Mouse (Mus musculus) frontal cortex, adult (tissue): ENCODE results near the gene Mum1.
A peak's percentile ranks its signal among the peaks of the same experiment; 100 is the strongest.

Source experiments
- ATAC-seq: cut with Nextera tagmentation; 2 replicates; pipeline ENCODE4 v1.9.2; 2017; ENCODE audit warnings: mild to moderate bottlenecking, moderate library complexity, mixed read lengths; ENCODE audit not compliant: low TSS enrichment

Mum1 gene

GRCm38 (mm10) chr10:80250573-80250972 is 24.3 kb downstream of the Mum1 start:
- ATAC-seq: no peak

- ATAC-seq: no peak
Measured at GRCm38 (mm10) chr10:80252011-80252410, 25.8 kb downstream of the Mum1 start.

- no peak for ATAC-seq
Measured at GRCm38 (mm10) chr10:80252493-80253274, 26.4 kb downstream of the Mum1 start.

- no peak for ATAC-seq
Measured at GRCm38 (mm10) chr10:80253551-80253950, 27.3 kb downstream of the Mum1 start.

GRCm38 (mm10) chr10:80254331-80255297 is 28.4 kb downstream of the Mum1 start:
- no peak for ATAC-seq

- ATAC-seq: no peak
Measured at GRCm38 (mm10) chr10:80255881-80256535, 29.8 kb downstream of the Mum1 start.

- ATAC-seq: no peak
Measured at GRCm38 (mm10) chr10:80257936-80258335, 31.7 kb downstream of the Mum1 start.

- ATAC-seq: no peak
Measured at GRCm38 (mm10) chr10:80258752-80259462, 32.7 kb downstream of the Mum1 start.

GRCm38 (mm10) chr10:80259463-80259805 is 33.2 kb downstream of the Mum1 start:
- ATAC-seq: no peak

- 0 out of 2 replicates have a peak, but pooled peaks have one; percentile 5 for ATAC-seq
Measured at GRCm38 (mm10) chr10:80259861-80260641, 33.8 kb downstream of the Mum1 start.

- ATAC-seq: peak; percentile 38
Measured at GRCm38 (mm10) chr10:80260642-80261584, 34.7 kb downstream of the Mum1 start, which contains the start of the genes Gamt and Dazap1. TSS of gene Gamt (minus strand) at chr10:80261012. TSS of gene Dazap1 (plus strand) at chr10:80261486.

GRCm38 (mm10) chr10:80261585-80261968 is 35.3 kb downstream of the Mum1 start:
- ATAC-seq: peak; percentile 34

GRCm38 (mm10) chr10:80262169-80262568 is 35.9 kb downstream of the Mum1 start:
- ATAC-seq: no peak

- no peak for ATAC-seq
Measured at GRCm38 (mm10) chr10:80262776-80263365, 36.6 kb downstream of the Mum1 start.

- ATAC-seq: peak; percentile 60
Measured at GRCm38 (mm10) chr10:80264341-80265148, 38.3 kb downstream of the Mum1 start.

GRCm38 (mm10) chr10:80265149-80265486 is 38.9 kb downstream of the Mum1 start:
- no peak for ATAC-seq

GRCm38 (mm10) chr10:80270099-80270498 is 43.9 kb downstream of the Mum1 start:
- ATAC-seq: no peak

- ATAC-seq: no peak
Measured at GRCm38 (mm10) chr10:80270734-80271181, 44.5 kb downstream of the Mum1 start.
